Mouse (Mus musculus): ENCODE data around the gene Kctd2. TPM values are rescaled to one million over a fixed set of nuclear protein-coding genes. Genes with fewer than 3 reads are reported as not detected.
"Not testable (repeated sequence)": the region's sequence is repeated elsewhere in the genome, so short reads cannot be mapped to it uniquely, and the experiment has no call there.

Kctd2 gene
- polyA plus RNA-seq, 1 experiment from 2014 or later: 9.6 TPM

DNA sequence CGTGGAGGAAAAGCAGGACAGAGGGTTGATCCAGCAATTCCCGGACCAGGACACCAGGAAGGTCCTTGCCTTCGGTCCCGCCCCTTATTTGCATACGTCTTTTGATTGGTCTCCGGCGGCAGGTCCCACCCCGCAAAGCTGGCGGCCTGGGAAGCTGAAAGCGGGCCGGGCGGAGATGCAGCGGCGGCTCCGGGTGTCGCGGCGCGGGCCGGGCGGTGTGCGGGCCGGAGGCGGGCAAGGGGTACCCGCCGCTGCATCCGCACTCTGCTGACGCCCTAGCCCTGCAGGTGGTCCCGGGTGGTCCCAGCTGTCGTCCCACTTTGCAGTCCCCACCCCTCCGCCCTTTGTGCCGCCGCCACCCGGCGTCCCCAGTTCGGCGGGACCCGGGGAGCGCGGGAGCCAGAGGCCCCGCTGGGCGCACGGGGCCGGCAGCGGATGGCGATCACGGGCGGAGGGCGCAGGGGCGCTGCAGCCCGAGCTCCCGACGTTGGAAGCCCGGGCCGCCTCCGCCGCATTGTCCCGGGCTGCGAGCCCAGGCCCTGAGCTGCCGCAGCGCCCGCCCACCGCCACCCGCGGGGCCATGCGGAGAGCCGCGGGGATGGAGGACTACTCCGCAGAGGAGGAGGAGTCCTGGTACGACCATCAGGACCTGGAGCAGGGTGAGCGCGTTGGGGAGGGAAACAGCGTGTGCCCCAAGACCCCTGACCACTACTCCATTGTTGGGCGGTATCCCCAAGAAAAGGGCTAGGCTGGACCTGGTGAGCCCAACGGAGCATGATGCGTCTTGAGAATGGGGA, 38.0 kb upstream of the Kctd2 start, which contains the start of gene Cdr2l:
Cdr2l (plus strand) TSS at position 174 of the 797 bp plus-strand sequence.
- Histone ChIP-seq H3K27ac (peak within 1 kb of the TSS; percentile 90), H3K36me3 (no peaks in the 10 kb centered on the region), H3K4me2 (peak within 1 kb of the TSS; percentile 80), H3K4me1 (peaks cover 46% of the 10 kb centered on the region), H3K27me3 (peaks cover 4% of the 10 kb centered on the region), H3K9ac (peak within 1 kb of the TSS; percentile 91), H3K9me3 (no peaks in the 10 kb centered on the region), H3K4me3 (peak within 1 kb of the TSS; percentile 79)
- WGBS: under 1% methylated on average over 72 of the region's 76 CpGs
- peak; percentile 76 for ATAC-seq (ENCODE audit: insufficient number of reproducible peaks, insufficient read depth, low FRiP score, low TSS enrichment, low read depth)

GRCm38 (mm10) chr11:115382891-115383290, 37.0 kb upstream of the Kctd2 start:
- Histone ChIP-seq H3K27ac (no peak overlapping the region), H3K4me3 (peak overlapping the region; percentile 79), H3K36me3 (no peaks in the 10 kb centered on the region), H3K4me2 (peak overlapping the region; percentile 80), H3K9me3 (no peaks in the 10 kb centered on the region), H3K9ac (peak overlapping the region; percentile 91), H3K4me1 (peaks cover 46% of the 10 kb centered on the region), H3K27me3 (peaks cover 4% of the 10 kb centered on the region; the same call in 1 of the 2 replicates)
- no peak for ATAC-seq (ENCODE audit: insufficient number of reproducible peaks, insufficient read depth, low FRiP score, low TSS enrichment, low read depth)
- 12% methylated on average over 5 of the region's 5 CpGs for WGBS

- no peak for ATAC-seq (ENCODE audit: insufficient number of reproducible peaks, insufficient read depth, low FRiP score, low TSS enrichment, low read depth)
- H3K4me3 ChIP-seq: peak overlapping the region; percentile 79; the same call in 1 of the 2 replicates
- H3K36me3 ChIP-seq: no peaks in the 10 kb centered on the region
- peak overlapping the region; percentile 48; the same call in 1 of the 2 replicates for H3K27ac ChIP-seq
- H3K9ac ChIP-seq: peak overlapping the region; percentile 91
- H3K4me1 ChIP-seq: peaks cover 46% of the 10 kb centered on the region
- H3K4me2 ChIP-seq: peak overlapping the region; percentile 80
- no peaks in the 10 kb centered on the region for H3K9me3 ChIP-seq
- peaks cover 4% of the 10 kb centered on the region; the same call in 1 of the 2 replicates for H3K27me3 ChIP-seq
- WGBS: 31% methylated on average over 16 of the region's 16 CpGs
These were observed 36.0 kb upstream of the Kctd2 start for GRCm38 (mm10) chr11:115383701-115384474.

- Histone ChIP-seq H3K9ac (peak overlapping the region; percentile 91; the same call in 1 of the 2 replicates), H3K4me2 (peak overlapping the region; percentile 80), H3K27me3 (peaks cover 4% of the 10 kb centered on the region; the same call in 1 of the 2 replicates), H3K36me3 (no peaks in the 10 kb centered on the region), H3K27ac (no peak overlapping the region), H3K4me1 (peaks cover 46% of the 10 kb centered on the region), H3K4me3 (no peak overlapping the region), H3K9me3 (no peaks in the 10 kb centered on the region)
- ATAC-seq (ENCODE audit: insufficient number of reproducible peaks, insufficient read depth, low FRiP score, low TSS enrichment, low read depth): no peak
- 53% methylated on average over 5 of the region's 5 CpGs for WGBS
These were observed 35.3 kb upstream of the Kctd2 start for GRCm38 (mm10) chr11:115384587-115384986.

GRCm38 (mm10) chr11:115386859-115387258, 33.1 kb upstream of the Kctd2 start:
- not testable (repeated sequence) for H3K27me3 ChIP-seq; H3K9me3 ChIP-seq; H3K9ac ChIP-seq; H3K4me3 ChIP-seq; H3K4me2 ChIP-seq; H3K27ac ChIP-seq; ATAC-seq (ENCODE audit: insufficient number of reproducible peaks, insufficient read depth, low FRiP score, low TSS enrichment, low read depth)
- 90% methylated on average over 3 of the region's 3 CpGs for WGBS
- H3K4me1 ChIP-seq: peaks cover 38% of the 10 kb centered on the region
- peaks cover 18% of the 10 kb centered on the region for H3K36me3 ChIP-seq

DNA sequence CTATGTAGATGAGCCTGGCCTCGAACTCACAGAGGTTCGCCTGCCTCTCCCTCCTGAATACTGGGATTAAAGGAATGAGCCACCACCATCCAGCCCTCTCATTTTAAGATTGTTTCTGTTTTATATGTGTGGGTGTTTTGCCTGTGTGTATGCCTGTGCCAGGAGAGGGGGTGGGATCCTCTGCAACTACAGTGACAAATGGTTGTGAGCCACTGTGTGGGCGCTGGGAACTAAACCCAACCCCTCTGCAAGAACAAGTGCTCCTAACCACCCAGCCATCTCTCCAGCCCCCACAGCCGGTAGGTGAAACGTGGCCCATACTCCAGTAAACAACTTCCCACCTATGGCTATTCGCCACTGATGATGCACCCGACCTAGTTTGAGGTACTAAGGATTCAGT, 28.6 kb upstream of the Kctd2 start:
- WGBS: 92% methylated on average over 7 of the region's 7 CpGs
- no peak for ATAC-seq (ENCODE audit: insufficient number of reproducible peaks, insufficient read depth, low FRiP score, low TSS enrichment, low read depth)
- peaks cover 61% of the 10 kb centered on the region for H3K36me3 ChIP-seq

DNA sequence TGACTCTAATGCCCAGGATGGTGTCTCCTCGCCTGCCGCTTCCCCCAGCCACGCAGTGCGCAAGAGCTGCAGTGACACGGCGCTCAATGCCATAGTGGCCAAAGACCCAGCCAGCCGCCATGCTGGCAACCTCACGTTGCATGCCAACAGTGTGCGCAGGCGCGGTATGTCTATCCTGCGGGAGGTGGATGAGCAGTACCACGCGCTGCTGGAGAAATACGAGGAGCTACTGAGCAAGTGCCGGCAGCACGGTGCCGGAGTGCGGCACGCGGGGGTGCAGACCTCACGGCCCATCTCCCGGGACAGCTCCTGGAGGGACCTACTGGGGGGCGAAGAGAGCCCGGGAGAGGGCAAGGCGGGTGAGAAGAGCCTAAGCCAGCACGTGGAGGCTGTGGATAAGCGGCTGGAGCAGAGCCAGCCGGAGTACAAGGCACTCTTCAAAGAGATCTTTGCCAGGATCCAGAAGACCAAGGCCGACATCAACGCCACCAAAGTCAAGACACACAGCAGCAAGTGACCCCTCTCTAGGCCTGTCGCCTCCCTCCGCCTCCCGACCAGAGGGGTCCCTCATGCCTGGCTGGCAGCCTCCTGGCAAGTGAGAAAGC, 26.1 kb upstream of the Kctd2 start:
- no peak overlapping the region for H3K9ac ChIP-seq
- no peaks in the 10 kb centered on the region for H3K4me1 ChIP-seq
- no peak overlapping the region; the same call in 1 of the 2 replicates for H3K4me2 ChIP-seq
- ATAC-seq (ENCODE audit: insufficient number of reproducible peaks, insufficient read depth, low FRiP score, low TSS enrichment, low read depth): no peak
- peaks cover 63% of the 10 kb centered on the region for H3K36me3 ChIP-seq
- H3K27me3 ChIP-seq: no peaks in the 10 kb centered on the region
- H3K27ac ChIP-seq: no peak overlapping the region
- H3K4me3 ChIP-seq: no peak overlapping the region
- H3K9me3 ChIP-seq: no peaks in the 10 kb centered on the region
- 70% methylated on average over 34 of the region's 34 CpGs for WGBS

More for the DNA sequence above, 28.6 kb upstream of the Kctd2 start:
- H3K4me2 ChIP-seq: no peak overlapping the region
- no peaks in the 10 kb centered on the region for H3K27me3 ChIP-seq
- no peak overlapping the region for H3K27ac ChIP-seq
- H3K9me3 ChIP-seq: no peaks in the 10 kb centered on the region
- H3K4me3 ChIP-seq: no peak overlapping the region
- H3K4me1 ChIP-seq: no peaks in the 10 kb centered on the region
- no peak overlapping the region for H3K9ac ChIP-seq

GRCm38 (mm10) chr11:115398085-115398484, 21.8 kb upstream of the Kctd2 start:
- ATAC-seq (ENCODE audit: insufficient number of reproducible peaks, insufficient read depth, low FRiP score, low TSS enrichment, low read depth): no peak
- H3K4me1 ChIP-seq: peaks cover 6% of the 10 kb centered on the region
- H3K9ac ChIP-seq: no peak overlapping the region
- WGBS: 71% methylated on average over 7 of the region's 7 CpGs
- H3K4me3 ChIP-seq: no peak overlapping the region
- peaks cover 34% of the 10 kb centered on the region for H3K36me3 ChIP-seq
- H3K27ac ChIP-seq: no peak overlapping the region
- no peak overlapping the region for H3K4me2 ChIP-seq
- no peaks in the 10 kb centered on the region for H3K27me3 ChIP-seq
- no peaks in the 10 kb centered on the region for H3K9me3 ChIP-seq

DNA sequence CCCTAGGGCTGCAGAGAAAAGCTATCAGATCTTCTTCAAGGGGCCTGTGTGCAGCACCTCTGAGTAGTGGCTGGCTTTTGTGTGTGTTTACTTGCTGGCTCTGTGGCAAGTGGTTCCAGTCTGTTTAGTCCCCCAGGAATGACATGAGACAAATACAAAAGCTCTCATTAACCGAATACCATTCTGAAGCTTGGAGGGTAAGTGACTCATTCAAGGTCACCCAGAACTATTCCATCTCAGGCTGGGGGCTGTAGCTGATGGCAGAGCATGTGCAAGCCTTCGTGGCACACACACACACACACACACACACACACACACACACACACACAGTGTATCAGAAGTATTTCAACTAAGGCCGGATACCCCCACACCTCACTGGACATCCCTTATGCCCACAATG, 19.8 kb upstream of the Kctd2 start:
- WGBS: 67% methylated on average over 3 of the region's 3 CpGs
- H3K9me3 ChIP-seq: no peaks in the 10 kb centered on the region
- H3K27me3 ChIP-seq: no peaks in the 10 kb centered on the region
- H3K4me3 ChIP-seq: no peak overlapping the region
- peaks cover 16% of the 10 kb centered on the region for H3K4me1 ChIP-seq
- no peak for ATAC-seq (ENCODE audit: insufficient number of reproducible peaks, insufficient read depth, low FRiP score, low TSS enrichment, low read depth)
- H3K9ac ChIP-seq: no peak overlapping the region
- peaks cover 14% of the 10 kb centered on the region for H3K36me3 ChIP-seq
- H3K4me2 ChIP-seq: no peak overlapping the region
- no peak overlapping the region for H3K27ac ChIP-seq

GRCm38 (mm10) chr11:115400630-115401391, 19.1 kb upstream of the Kctd2 start:
- Histone ChIP-seq H3K36me3 (peaks cover 9% of the 10 kb centered on the region), H3K9me3 (no peaks in the 10 kb centered on the region), H3K4me2 (no peak overlapping the region), H3K27me3 (no peaks in the 10 kb centered on the region), H3K4me3 (no peak overlapping the region), H3K4me1 (peaks cover 16% of the 10 kb centered on the region), H3K9ac (no peak overlapping the region), H3K27ac (no peak overlapping the region)
- WGBS: 48% methylated on average over 11 of the region's 11 CpGs
- ATAC-seq (ENCODE audit: insufficient number of reproducible peaks, insufficient read depth, low FRiP score, low TSS enrichment, low read depth): no peak
